Mouse (Mus musculus): ENCODE data around the gene Flywch2.

DNA sequence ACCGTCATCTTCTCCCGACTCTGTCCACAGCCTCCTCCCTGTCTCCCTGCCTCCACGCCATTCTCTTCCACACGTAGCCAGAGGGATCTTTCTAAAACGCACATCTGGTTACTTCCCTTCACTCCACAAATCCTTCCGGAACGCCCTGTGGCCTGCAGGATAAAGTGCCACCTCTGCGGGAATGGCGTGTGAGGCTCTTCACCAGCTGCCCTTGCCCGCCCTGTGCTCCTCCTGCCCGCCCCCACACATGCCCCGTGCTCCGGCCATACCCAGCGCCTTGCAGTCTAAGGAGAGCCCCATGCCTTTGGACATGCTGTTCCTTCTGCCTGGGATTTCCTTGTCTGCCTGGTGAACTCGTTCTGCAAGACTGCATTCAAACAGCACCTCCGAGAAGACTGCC lies 37.1 kb upstream of the Flywch2 start:
- TF ChIP-seq TAL1 (IDR thresholded peaks at IDR 0.05; ENCODE audit: low read length) (no peak), GATA1 (IDR thresholded peaks at IDR 0.05; ENCODE audit: low read length) (no peak)
